Mouse (Mus musculus) embryonic fibroblast, embryonic 13.5 days (primary cell): ENCODE measurements around the gene Taar3. TPM values are rescaled to one million over a fixed set of nuclear protein-coding genes. Genes with fewer than 3 reads are reported as not detected.

Source experiments
- H3K27ac ChIP-seq: 2 replicates; pipeline ENCODE4 v1.5.1; 2012; ENCODE audit warnings: low read length, control low read depth, inconsistent platforms; ENCODE audit not compliant: insufficient read depth
- H3K4me1 ChIP-seq: 2 replicates; pipeline ENCODE4 v1.6.1; 2011; ENCODE audit warnings: low read length; ENCODE audit not compliant: control insufficient read depth, insufficient read depth
- H3K4me3 ChIP-seq: 2 replicates; pipeline ENCODE4 v1.5.1; 2011; ENCODE audit warnings: mild to moderate bottlenecking, control low read depth, low read length; ENCODE audit not compliant: insufficient read depth
- CTCF ChIP-seq: IDR thresholded peaks from 2 replicates; pipeline ENCODE4 v1.5.1; 2011; ENCODE audit warnings: mild to moderate bottlenecking, control low read depth, low read length, moderate library complexity, borderline replicate concordance; ENCODE audit not compliant: insufficient read depth
- POLR2A ChIP-seq: IDR thresholded peaks from 2 replicates; pipeline ENCODE4 v1.6.1; 2011; ENCODE audit warnings: low read depth, mild to moderate bottlenecking, control low read depth, low read length, moderate library complexity
- polyA plus RNA-seq: library from polyadenylated mRNA; stranded (reverse); fragments of >200 nt; gene quantifications from 2 replicates; pipeline ENCODE4 v1.2.4, GENCODE M21; 2011; ENCODE audit warnings: low read depth; ENCODE audit not compliant: missing spikeins, insufficient read length

Taar3 gene
- polyA plus RNA-seq, 1 experiment, result not detected

GRCm38 (mm10) chr10:23960444-23960915, 11.1 kb downstream of the Taar3 start, which contains the start of gene Taar4:
Gene Taar4 (plus strand): TSS chr10:23960494.
- no peak for TF ChIP-seq POLR2A
- TF ChIP-seq CTCF, result no peak
- Histone ChIP-seq H3K4me1 (no peaks in the 10 kb centered on the region), H3K27ac (no peak within 1 kb of the TSS), H3K4me3 (no peak within 1 kb of the TSS)

- Histone ChIP-seq H3K4me1 (no peaks in the 10 kb centered on the region), H3K4me3 (no peak overlapping the region), H3K27ac (no peak overlapping the region)
- TF ChIP-seq CTCF (no peak), POLR2A (no peak)
Measured at GRCm38 (mm10) chr10:23963444-23963843, 14.1 kb downstream of the Taar3 start.

GRCm38 (mm10) chr10:23964921-23965610, 15.7 kb downstream of the Taar3 start:
- H3K4me1 ChIP-seq, result no peaks in the 10 kb centered on the region
- no peak for TF ChIP-seq POLR2A
- TF ChIP-seq CTCF, result no peak
- no peak overlapping the region for H3K4me3 ChIP-seq
- no peak overlapping the region for H3K27ac ChIP-seq

- H3K27ac ChIP-seq, result no peak within 1 kb of the TSS
- no peak for TF ChIP-seq CTCF
- TF ChIP-seq POLR2A, result no peak
- no peak within 1 kb of the TSS for H3K4me3 ChIP-seq
- no peaks in the 10 kb centered on the region for H3K4me1 ChIP-seq
Measured at GRCm38 (mm10) chr10:23970656-23971165, 21.4 kb downstream of the Taar3 start, which contains the start of gene Taar5. Gene Taar5 (plus strand): TSS chr10:23970706.

GRCm38 (mm10) chr10:23971256-23971655, 21.9 kb downstream of the Taar3 start:
- no peak for TF ChIP-seq CTCF
- Histone ChIP-seq H3K4me1 (no peaks in the 10 kb centered on the region), H3K4me3 (no peak overlapping the region), H3K27ac (no peak overlapping the region)

- TF ChIP-seq POLR2A, result no peak
- H3K27ac ChIP-seq, result no peak overlapping the region
- 0 out of 2 replicates have a peak, but pooled peaks cover 2% of the 10 kb centered on the region for H3K4me1 ChIP-seq
- no peak overlapping the region for H3K4me3 ChIP-seq
Measured at GRCm38 (mm10) chr10:23977958-23978357, 28.6 kb downstream of the Taar3 start.

GRCm38 (mm10) chr10:23978901-23979705, 29.7 kb downstream of the Taar3 start:
- 0 out of 2 replicates have a peak, but pooled peaks cover 2% of the 10 kb centered on the region for H3K4me1 ChIP-seq
- no peak overlapping the region for H3K27ac ChIP-seq
- no peak for TF ChIP-seq POLR2A
- peak; percentile 71 for TF ChIP-seq CTCF
- H3K4me3 ChIP-seq, result no peak overlapping the region

GRCm38 (mm10) chr10:23985546-23985945, 36.2 kb downstream of the Taar3 start, which contains the start of gene Taar6:
Gene Taar6 (minus strand): TSS chr10:23985646.
- TF ChIP-seq CTCF (no peak), POLR2A (no peak)
- H3K4me3 ChIP-seq, result no peak within 1 kb of the TSS
- H3K4me1 ChIP-seq, result no peaks in the 10 kb centered on the region
- H3K27ac ChIP-seq, result no peak within 1 kb of the TSS

GRCm38 (mm10) chr10:23986419-23986818, 37.1 kb downstream of the Taar3 start:
- Histone ChIP-seq H3K4me1 (no peaks in the 10 kb centered on the region), H3K27ac (no peak overlapping the region), H3K4me3 (no peak overlapping the region)
- TF ChIP-seq POLR2A (no peak), CTCF (no peak)
